Mouse (Mus musculus) heart, embryonic 11.5 days (tissue): Measurements from ENCODE around the gene Gm525. TPM values are rescaled to one million over a fixed set of nuclear protein-coding genes. Genes with fewer than 3 reads are reported as not detected.
"Not testable (repeated sequence)": the region's sequence is repeated elsewhere in the genome, so short reads cannot be mapped to it uniquely, and the experiment has no call there.

ENCODE experiments used
- ATAC-seq: fragments of 200-750 bp; cut with Nextera tagmentation; replicated peaks from 2 replicates; pipeline ENCODE4 v1.8.0; 2017; ENCODE audit warnings: moderate library complexity; ENCODE audit not compliant: insufficient number of reproducible peaks, low FRiP score, low TSS enrichment
- H3K27ac ChIP-seq: fragments of 300-500 bp; sonication (generic); 2 replicates; pipeline ENCODE4 v1.5.1; 2014; ENCODE audit warnings: mild to moderate bottlenecking, low read depth, low read length
- H3K27me3 ChIP-seq: fragments of 300-500 bp; sonication (generic); 2 replicates; pipeline ENCODE4 v1.6.1; 2014; ENCODE audit warnings: mild to moderate bottlenecking, low read length, mixed read lengths; ENCODE audit not compliant: control insufficient read depth, insufficient read depth
- H3K36me3 ChIP-seq: fragments of 300-500 bp; sonication (generic); 2 replicates; pipeline ENCODE4 v1.6.1; 2014; ENCODE audit warnings: mild to moderate bottlenecking, low read length, moderate library complexity, mixed read lengths; ENCODE audit not compliant: control insufficient read depth, insufficient read depth
- H3K4me1 ChIP-seq: fragments of 300-500 bp; sonication (generic); 2 replicates; pipeline ENCODE4 v1.6.1; 2014; ENCODE audit warnings: low read length; ENCODE audit not compliant: control insufficient read depth, insufficient read depth
- H3K4me2 ChIP-seq: fragments of 300-500 bp; sonication (generic); 2 replicates; pipeline ENCODE4 v1.6.1; 2014; ENCODE audit warnings: mild to moderate bottlenecking, moderate library complexity
- H3K4me3 ChIP-seq: fragments of 300-500 bp; sonication (generic); 2 replicates; pipeline ENCODE4 v1.5.1; 2014; ENCODE audit warnings: low read depth, low read length
- H3K9ac ChIP-seq: fragments of 300-500 bp; sonication (generic); 2 replicates; pipeline ENCODE4 v1.6.1; 2014; ENCODE audit warnings: mild to moderate bottlenecking, low read depth, low read length, moderate library complexity
- H3K9me3 ChIP-seq: fragments of 300-500 bp; sonication (generic); replicated peaks from 2 replicates; pipeline ENCODE4 v1.6.1; 2016; ENCODE audit warnings: low read length; ENCODE audit not compliant: control insufficient read depth
- WGBS: fragments of 180-500 bp; shearing (Covaris S2); extraction: QIAGEN DNeasy Blood & Tissue Kit; methylation state at CpG from one replicate; pipeline ENCODE4 v1.1.7; 2014; ENCODE audit not compliant: insufficient replicate concordance; 5-methylcytosine and 5-hydroxymethylcytosine counted together
- polyA plus RNA-seq: library from polyadenylated mRNA; unstranded; fragments of >200 nt; fragmentation: Nextera tagmentation; extraction: Ambion mirVana; gene quantifications from 2 replicates; pipeline ENCODE4 v1.2.1, GENCODE M21; 2014

Gm525 gene
- polyA plus RNA-seq, 1 experiment from 2014 or later, result not detected

GRCm38 (mm10) chr11:89078305-89078704 is 4.7 kb downstream of the Gm525 start:
- H3K9ac ChIP-seq, result no peak overlapping the region
- 81% methylated on average over 3 of the region's 3 CpGs for WGBS
- H3K4me2 ChIP-seq, result no peak overlapping the region
- H3K9me3 ChIP-seq, result no peaks in the 10 kb centered on the region
- H3K4me3 ChIP-seq, result no peak overlapping the region
- H3K27ac ChIP-seq, result no peak overlapping the region
- H3K36me3 ChIP-seq, result no peaks in the 10 kb centered on the region
- ATAC-seq, result no peak
- H3K27me3 ChIP-seq, result no peaks in the 10 kb centered on the region
- no peaks in the 10 kb centered on the region for H3K4me1 ChIP-seq

GRCm38 (mm10) chr11:89078996-89079680 is 5.5 kb downstream of the Gm525 start:
- Histone ChIP-seq H3K4me1 (no peaks in the 10 kb centered on the region), H3K9me3 (no peaks in the 10 kb centered on the region), H3K4me2 (no peak overlapping the region), H3K36me3 (no peaks in the 10 kb centered on the region), H3K4me3 (no peak overlapping the region), H3K27ac (no peak overlapping the region), H3K9ac (no peak overlapping the region), H3K27me3 (no peaks in the 10 kb centered on the region)
- no peak for ATAC-seq
- 79% methylated on average over 16 of the region's 16 CpGs for WGBS

GRCm38 (mm10) chr11:89081906-89082305 is 8.3 kb downstream of the Gm525 start:
- not testable (repeated sequence) for H3K36me3 ChIP-seq, H3K4me2 ChIP-seq, H3K9ac ChIP-seq, ATAC-seq, H3K27me3 ChIP-seq, H3K27ac ChIP-seq, H3K4me1 ChIP-seq, H3K9me3 ChIP-seq, H3K4me3 ChIP-seq
- 76% methylated on average over 5 of the region's 5 CpGs for WGBS

- not testable (repeated sequence) for H3K9me3 ChIP-seq, H3K27ac ChIP-seq, ATAC-seq, H3K36me3 ChIP-seq, H3K4me3 ChIP-seq, H3K4me1 ChIP-seq, H3K27me3 ChIP-seq, H3K4me2 ChIP-seq, H3K9ac ChIP-seq
- 83% methylated on average over 3 of the region's 3 CpGs for WGBS
These were observed 9.1 kb downstream of the Gm525 start for GRCm38 (mm10) chr11:89082691-89083090.

- no peaks in the 10 kb centered on the region for H3K27me3 ChIP-seq
- no peak for ATAC-seq
- H3K4me1 ChIP-seq, result no peaks in the 10 kb centered on the region
- H3K9me3 ChIP-seq, result no peaks in the 10 kb centered on the region
- H3K9ac ChIP-seq, result no peak overlapping the region
- H3K4me2 ChIP-seq, result no peak overlapping the region
- H3K27ac ChIP-seq, result no peak overlapping the region
- H3K4me3 ChIP-seq, result no peak overlapping the region
- WGBS, result 45% methylated on average over 7 of the region's 7 CpGs
- H3K36me3 ChIP-seq, result no peaks in the 10 kb centered on the region
These were observed 11.0 kb downstream of the Gm525 start for GRCm38 (mm10) chr11:89084601-89085000.

- 79% methylated on average over 10 of the region's 10 CpGs for WGBS
- no peaks in the 10 kb centered on the region for H3K27me3 ChIP-seq
- H3K27ac ChIP-seq, result no peak overlapping the region
- H3K4me2 ChIP-seq, result no peak overlapping the region
- H3K9me3 ChIP-seq, result no peaks in the 10 kb centered on the region
- ATAC-seq, result no peak
- no peaks in the 10 kb centered on the region for H3K4me1 ChIP-seq
- no peak overlapping the region for H3K4me3 ChIP-seq
- no peaks in the 10 kb centered on the region for H3K36me3 ChIP-seq
- no peak overlapping the region for H3K9ac ChIP-seq
These were observed 12.7 kb downstream of the Gm525 start for GRCm38 (mm10) chr11:89086208-89086809.

GRCm38 (mm10) chr11:89088754-89089153 is 15.1 kb downstream of the Gm525 start:
- ATAC-seq, result no peak
- no peaks in the 10 kb centered on the region for H3K4me1 ChIP-seq
- no peak overlapping the region for H3K27ac ChIP-seq
- H3K4me2 ChIP-seq, result no peak overlapping the region
- H3K4me3 ChIP-seq, result no peak overlapping the region
- no peaks in the 10 kb centered on the region for H3K9me3 ChIP-seq
- no peaks in the 10 kb centered on the region for H3K27me3 ChIP-seq
- no peaks in the 10 kb centered on the region for H3K36me3 ChIP-seq
- WGBS, result 85% methylated on average over 4 of the region's 4 CpGs
- H3K9ac ChIP-seq, result no peak overlapping the region

- not testable (repeated sequence) for H3K4me1 ChIP-seq, H3K9ac ChIP-seq, H3K27ac ChIP-seq, H3K27me3 ChIP-seq, H3K36me3 ChIP-seq, ATAC-seq, H3K9me3 ChIP-seq, H3K4me2 ChIP-seq, H3K4me3 ChIP-seq
- WGBS, result 84% methylated on average over 6 of the region's 7 CpGs
These were observed 16.7 kb downstream of the Gm525 start for GRCm38 (mm10) chr11:89090359-89090758.

GRCm38 (mm10) chr11:89092714-89093113 is 19.1 kb downstream of the Gm525 start:
- no peaks in the 10 kb centered on the region for H3K27me3 ChIP-seq
- 77% methylated on average over 9 of the region's 9 CpGs for WGBS
- no peak overlapping the region for H3K27ac ChIP-seq
- H3K4me3 ChIP-seq, result no peak overlapping the region
- no peak overlapping the region for H3K4me2 ChIP-seq
- ATAC-seq, result no peak
- H3K4me1 ChIP-seq, result no peaks in the 10 kb centered on the region
- H3K9me3 ChIP-seq, result no peaks in the 10 kb centered on the region
- no peak overlapping the region for H3K9ac ChIP-seq
- no peaks in the 10 kb centered on the region for H3K36me3 ChIP-seq
